Mouse (Mus musculus): ENCODE measurements at regions not wholly inside any gene's neighbourhood (a gene's known extent, or its start where the extent isn't known, plus 50 kb on each side); places are given as distances from the start of the nearest gene placed in this dataset.

DNA sequence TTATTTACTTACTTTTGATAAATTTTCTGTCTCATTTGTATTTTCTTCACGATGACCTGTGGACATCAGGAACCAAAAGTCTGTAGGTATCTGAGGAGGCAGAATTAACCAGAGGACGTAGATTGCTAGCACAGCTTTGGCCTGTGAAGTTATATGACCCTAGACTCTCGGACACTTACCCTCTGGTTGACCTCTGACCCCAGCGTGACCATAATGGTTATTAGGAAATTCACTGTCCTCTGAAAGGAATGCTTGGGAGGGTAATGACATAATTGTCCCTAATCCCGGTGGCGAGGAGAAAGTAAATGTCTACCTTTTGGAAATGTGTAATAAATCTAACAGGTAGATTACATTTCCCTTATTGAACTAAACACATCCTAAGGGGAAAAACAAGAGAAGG is 135.5 kb upstream of the Prickle1 start:
- H3K4me2 ChIP-seq (ENCODE audit: low read depth, low read length), result no peak overlapping the region
- H3K27ac ChIP-seq (replicated peaks; ENCODE audit: low read depth, low read length), result no peak overlapping the region
- no peaks in the 10 kb centered on the region for H3K27me3 ChIP-seq (ENCODE audit: control insufficient read depth, insufficient read depth, low read length)
- ATAC-seq (replicated peaks; ENCODE audit: insufficient number of reproducible peaks, low FRiP score, low TSS enrichment, low read depth) (no peak), DNase-seq (ENCODE audit: low spot score) (no peak)
- WGBS, result 29% methylated on average over 6 of the region's 6 CpGs
- H3K4me1 ChIP-seq (ENCODE audit: control insufficient read depth, insufficient read depth, low read length), result no peaks in the 10 kb centered on the region
- H3K9me3 ChIP-seq (replicated peaks; ENCODE audit: control insufficient read depth, low read length), result no peaks in the 10 kb centered on the region
- no peaks in the 10 kb centered on the region for H3K36me3 ChIP-seq (replicated peaks; ENCODE audit: control insufficient read depth, insufficient read depth, low read depth, low read length)
- no peak overlapping the region for H3K9ac ChIP-seq (replicated peaks; ENCODE audit: low read length)
- no peak overlapping the region for H3K4me3 ChIP-seq (ENCODE audit: low read depth, low read length)

DNA sequence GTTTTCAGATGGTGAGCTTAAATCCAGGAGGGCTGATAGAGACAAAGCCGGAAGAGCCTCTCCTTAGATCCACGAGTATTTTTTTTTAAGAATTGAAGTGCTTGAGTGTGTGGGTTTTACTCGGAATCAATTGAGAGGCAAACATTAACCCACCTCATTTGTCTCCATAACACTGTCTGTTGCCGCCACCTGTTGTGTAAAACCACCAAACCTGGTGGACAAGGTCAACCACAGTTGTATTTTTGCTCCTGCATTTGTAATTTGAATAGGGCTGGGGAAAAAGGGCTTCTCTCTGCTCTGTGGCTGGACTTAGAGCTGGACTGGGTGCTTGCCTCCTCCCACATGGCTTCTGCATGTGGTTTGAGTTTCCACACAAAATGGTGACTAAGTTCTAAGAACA is 119.8 kb upstream of the Prickle1 start:
- Histone ChIP-seq H3K9ac (replicated peaks; ENCODE audit: low read length) (no peak overlapping the region), H3K4me3 (ENCODE audit: low read depth, low read length) (no peak overlapping the region), H3K9me3 (replicated peaks; ENCODE audit: control insufficient read depth, low read length) (no peaks in the 10 kb centered on the region), H3K27ac (replicated peaks; ENCODE audit: low read depth, low read length) (no peak overlapping the region), H3K4me1 (ENCODE audit: control insufficient read depth, insufficient read depth, low read length) (no peaks in the 10 kb centered on the region; the same call in 1 of the 2 replicates), H3K4me2 (ENCODE audit: low read depth, low read length) (no peak overlapping the region), H3K27me3 (ENCODE audit: control insufficient read depth, insufficient read depth, low read length) (no peaks in the 10 kb centered on the region), H3K36me3 (replicated peaks; ENCODE audit: control insufficient read depth, insufficient read depth, low read depth, low read length) (no peaks in the 10 kb centered on the region)
- DNase-seq (ENCODE audit: low spot score) (no peak), ATAC-seq (replicated peaks; ENCODE audit: insufficient number of reproducible peaks, low FRiP score, low TSS enrichment, low read depth) (no peak)
- WGBS, result 84% methylated on average over 4 of the region's 4 CpGs

DNA sequence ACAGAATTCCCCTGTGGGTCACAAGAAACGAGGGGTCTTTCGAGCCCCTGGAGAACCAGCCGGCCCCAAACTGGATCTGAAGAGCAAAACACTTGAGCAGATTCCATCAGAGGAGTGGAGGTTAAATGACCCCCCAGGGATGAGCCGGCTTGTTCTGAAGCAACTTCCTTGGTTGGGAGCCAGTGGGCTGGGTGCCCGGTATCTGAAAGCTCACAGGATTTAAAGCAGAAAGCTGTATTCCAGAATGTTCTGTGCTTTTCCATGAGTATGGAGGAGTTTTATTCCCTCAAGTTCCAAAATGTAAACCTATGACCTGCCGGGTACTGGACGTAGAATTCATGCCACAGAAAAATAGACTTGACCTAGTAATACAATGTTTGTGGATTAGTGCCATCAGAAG is 117.7 kb upstream of the Prickle1 start:
- no peak overlapping the region for H3K27ac ChIP-seq (replicated peaks; ENCODE audit: low read depth, low read length)
- no peaks in the 10 kb centered on the region for H3K9me3 ChIP-seq (replicated peaks; ENCODE audit: control insufficient read depth, low read length)
- no peak for ATAC-seq (replicated peaks; ENCODE audit: insufficient number of reproducible peaks, low FRiP score, low TSS enrichment, low read depth)
- H3K27me3 ChIP-seq (ENCODE audit: control insufficient read depth, insufficient read depth, low read length), result no peaks in the 10 kb centered on the region
- no peak overlapping the region for H3K4me3 ChIP-seq (ENCODE audit: low read depth, low read length)
- no peak for DNase-seq (ENCODE audit: low spot score)
- WGBS, result 83% methylated on average over 7 of the region's 7 CpGs
- H3K4me2 ChIP-seq (ENCODE audit: low read depth, low read length), result no peak overlapping the region
- H3K9ac ChIP-seq (replicated peaks; ENCODE audit: low read length), result no peak overlapping the region
- H3K4me1 ChIP-seq (ENCODE audit: control insufficient read depth, insufficient read depth, low read length), result no peaks in the 10 kb centered on the region; the same call in 1 of the 2 replicates
- H3K36me3 ChIP-seq (replicated peaks; ENCODE audit: control insufficient read depth, insufficient read depth, low read depth, low read length), result no peaks in the 10 kb centered on the region

DNA sequence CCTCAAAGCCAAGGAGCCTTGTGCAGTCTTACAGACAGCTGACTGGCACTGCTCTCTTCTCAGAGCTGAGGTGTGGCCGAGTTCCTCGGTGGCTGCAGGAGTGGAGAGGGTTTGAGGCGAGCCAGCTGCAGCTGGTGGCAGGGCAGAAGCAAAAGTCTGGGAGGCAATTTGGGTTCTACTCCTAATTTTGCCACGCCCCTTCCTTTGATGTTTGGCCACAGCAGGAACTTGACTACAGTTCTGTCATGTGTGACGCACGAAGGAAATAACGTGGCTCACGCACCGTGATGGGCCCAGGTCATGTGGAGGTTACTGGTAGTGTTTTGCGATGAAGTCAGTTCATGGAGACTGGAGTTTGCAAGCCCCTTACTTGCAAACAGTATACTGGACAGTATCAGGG is 116.9 kb upstream of the Prickle1 start:
- no peak overlapping the region for H3K4me2 ChIP-seq (ENCODE audit: low read depth, low read length)
- H3K27ac ChIP-seq (replicated peaks; ENCODE audit: low read depth, low read length), result no peak overlapping the region
- no peak overlapping the region for H3K4me3 ChIP-seq (ENCODE audit: low read depth, low read length)
- H3K36me3 ChIP-seq (replicated peaks; ENCODE audit: control insufficient read depth, insufficient read depth, low read depth, low read length), result no peaks in the 10 kb centered on the region
- H3K4me1 ChIP-seq (ENCODE audit: control insufficient read depth, insufficient read depth, low read length), result no peaks in the 10 kb centered on the region; the same call in 1 of the 2 replicates
- ATAC-seq (replicated peaks; ENCODE audit: insufficient number of reproducible peaks, low FRiP score, low TSS enrichment, low read depth) (no peak), DNase-seq (ENCODE audit: low spot score) (no peak)
- no peak overlapping the region for H3K9ac ChIP-seq (replicated peaks; ENCODE audit: low read length)
- no peaks in the 10 kb centered on the region for H3K9me3 ChIP-seq (replicated peaks; ENCODE audit: control insufficient read depth, low read length)
- WGBS, result 70% methylated on average over 10 of the region's 10 CpGs
- H3K27me3 ChIP-seq (ENCODE audit: control insufficient read depth, insufficient read depth, low read length), result no peaks in the 10 kb centered on the region

DNA sequence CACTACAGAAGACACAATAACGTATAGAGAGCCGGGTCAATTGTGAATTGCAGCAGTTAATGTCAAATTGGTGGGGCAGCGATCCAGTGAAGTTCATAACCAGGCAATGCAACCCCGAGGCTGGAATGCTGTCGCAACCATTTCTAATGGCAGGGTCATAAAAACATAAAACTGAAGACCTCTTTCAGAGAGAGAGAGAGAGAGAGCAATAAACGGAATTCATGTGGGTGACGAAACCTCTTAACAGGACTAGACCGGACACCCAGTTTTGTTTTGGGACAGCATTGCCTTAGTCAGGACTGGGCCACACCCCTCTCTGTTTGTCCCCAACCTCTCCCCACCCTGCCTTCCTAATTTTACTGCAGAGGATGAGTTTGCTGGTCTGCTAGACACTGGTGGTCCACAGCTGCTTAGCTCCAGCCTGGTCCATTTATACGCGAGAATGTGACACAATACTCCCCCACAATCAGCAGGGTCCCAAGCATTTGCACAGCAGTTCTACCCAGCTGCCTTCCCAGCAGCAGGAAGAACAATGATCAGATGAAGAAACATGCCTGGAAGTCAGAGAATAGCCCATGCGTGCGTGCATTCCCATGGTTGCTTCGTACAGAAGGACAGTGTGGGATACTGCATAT is 115.6 kb upstream of the Prickle1 start:
- Histone ChIP-seq H3K4me3 (ENCODE audit: low read depth, low read length) (no peak overlapping the region), H3K4me2 (ENCODE audit: low read depth, low read length) (no peak overlapping the region), H3K27me3 (ENCODE audit: control insufficient read depth, insufficient read depth, low read length) (no peaks in the 10 kb centered on the region), H3K27ac (replicated peaks; ENCODE audit: low read depth, low read length) (no peak overlapping the region), H3K9me3 (replicated peaks; ENCODE audit: control insufficient read depth, low read length) (no peaks in the 10 kb centered on the region), H3K4me1 (ENCODE audit: control insufficient read depth, insufficient read depth, low read length) (no peaks in the 10 kb centered on the region; the same call in 1 of the 2 replicates), H3K9ac (replicated peaks; ENCODE audit: low read length) (no peak overlapping the region), H3K36me3 (replicated peaks; ENCODE audit: control insufficient read depth, insufficient read depth, low read depth, low read length) (no peaks in the 10 kb centered on the region)
- ATAC-seq (replicated peaks; ENCODE audit: insufficient number of reproducible peaks, low FRiP score, low TSS enrichment, low read depth) (no peak), DNase-seq (ENCODE audit: low spot score) (no peak)
- WGBS, result 88% methylated on average over 13 of the region's 13 CpGs

DNA sequence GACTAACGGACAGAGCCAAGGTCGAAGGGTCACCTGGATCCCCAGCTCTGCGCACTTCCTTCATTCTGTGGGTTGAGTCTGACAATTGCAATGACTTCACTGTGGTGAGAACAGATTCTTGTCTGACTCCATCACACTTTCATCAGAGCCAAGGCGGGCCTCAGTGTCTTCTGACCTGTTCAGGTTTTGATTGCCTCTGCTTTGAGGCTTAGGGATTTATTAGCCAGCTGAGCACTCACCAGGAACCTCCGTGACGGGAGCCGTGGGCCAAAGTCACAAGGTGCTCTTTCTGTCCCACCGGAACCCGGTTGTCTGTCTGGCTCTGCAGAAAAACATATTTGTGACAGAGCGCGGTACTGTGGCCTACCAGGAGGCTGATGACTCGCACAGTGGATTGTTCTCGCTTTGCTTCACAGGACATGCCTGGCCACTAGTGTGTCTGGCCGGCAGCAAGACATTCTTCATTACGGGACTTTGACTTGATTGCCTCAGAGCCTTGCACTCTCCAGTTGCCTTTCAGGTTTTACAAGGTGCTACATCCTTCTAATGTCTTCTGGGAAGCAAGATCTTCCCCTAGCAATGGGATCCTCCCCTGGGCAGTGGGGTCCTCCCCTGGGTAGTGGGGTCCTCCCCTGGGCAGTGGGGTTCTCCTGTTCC is 114.9 kb upstream of the Prickle1 start:
- ATAC-seq (replicated peaks; ENCODE audit: insufficient number of reproducible peaks, low FRiP score, low TSS enrichment, low read depth) (no peak), DNase-seq (ENCODE audit: low spot score) (no peak)
- no peak overlapping the region for H3K4me3 ChIP-seq (ENCODE audit: low read depth, low read length)
- no peaks in the 10 kb centered on the region for H3K36me3 ChIP-seq (replicated peaks; ENCODE audit: control insufficient read depth, insufficient read depth, low read depth, low read length)
- WGBS, result 91% methylated on average over 15 of the region's 15 CpGs
- H3K4me2 ChIP-seq (ENCODE audit: low read depth, low read length), result no peak overlapping the region
- H3K4me1 ChIP-seq (ENCODE audit: control insufficient read depth, insufficient read depth, low read length), result no peaks in the 10 kb centered on the region; the same call in 1 of the 2 replicates
- no peaks in the 10 kb centered on the region for H3K9me3 ChIP-seq (replicated peaks; ENCODE audit: control insufficient read depth, low read length)
- H3K27ac ChIP-seq (replicated peaks; ENCODE audit: low read depth, low read length), result no peak overlapping the region
- no peak overlapping the region for H3K9ac ChIP-seq (replicated peaks; ENCODE audit: low read length)
- no peaks in the 10 kb centered on the region for H3K27me3 ChIP-seq (ENCODE audit: control insufficient read depth, insufficient read depth, low read length)

DNA sequence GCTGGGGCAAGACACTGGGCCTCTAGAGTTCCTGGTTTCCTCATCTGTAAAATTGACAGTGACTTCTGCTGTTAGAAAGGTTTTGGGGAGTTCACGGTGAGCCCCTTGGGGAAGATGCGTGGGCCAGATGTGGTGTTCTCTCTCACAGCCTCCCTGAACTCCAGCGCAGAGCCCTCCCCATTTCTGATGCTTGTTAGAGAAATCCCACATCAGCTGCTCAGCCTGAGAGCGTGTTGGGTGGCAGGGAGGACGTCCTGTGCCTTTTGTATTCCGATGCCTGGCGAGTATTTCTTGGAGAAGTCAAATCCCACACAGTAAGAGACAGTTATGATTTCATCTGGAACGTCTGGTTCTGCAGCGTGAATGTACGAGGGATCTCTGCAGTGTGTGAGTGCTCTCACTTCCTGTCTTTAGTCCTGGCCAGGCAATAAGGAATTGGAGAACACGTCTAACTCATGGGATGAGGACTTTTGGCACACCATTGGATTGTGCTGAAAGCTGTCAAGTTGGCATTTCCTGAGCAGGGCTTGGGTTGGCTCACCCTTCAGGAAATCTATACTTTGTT is 110.8 kb upstream of the Prickle1 start:
- Histone ChIP-seq H3K4me2 (ENCODE audit: low read depth, low read length) (no peak overlapping the region), H3K9ac (replicated peaks; ENCODE audit: low read length) (no peak overlapping the region), H3K27me3 (ENCODE audit: control insufficient read depth, insufficient read depth, low read length) (no peaks in the 10 kb centered on the region), H3K4me3 (ENCODE audit: low read depth, low read length) (no peak overlapping the region), H3K36me3 (replicated peaks; ENCODE audit: control insufficient read depth, insufficient read depth, low read depth, low read length) (no peaks in the 10 kb centered on the region), H3K27ac (replicated peaks; ENCODE audit: low read depth, low read length) (no peak overlapping the region), H3K4me1 (ENCODE audit: control insufficient read depth, insufficient read depth, low read length) (no peaks in the 10 kb centered on the region; the same call in 1 of the 2 replicates), H3K9me3 (replicated peaks; ENCODE audit: control insufficient read depth, low read length) (no peaks in the 10 kb centered on the region)
- no peak for DNase-seq (ENCODE audit: low spot score)
- ATAC-seq (replicated peaks; ENCODE audit: insufficient number of reproducible peaks, low FRiP score, low TSS enrichment, low read depth), result no peak
- WGBS, result 64% methylated on average over 11 of the region's 11 CpGs

DNA sequence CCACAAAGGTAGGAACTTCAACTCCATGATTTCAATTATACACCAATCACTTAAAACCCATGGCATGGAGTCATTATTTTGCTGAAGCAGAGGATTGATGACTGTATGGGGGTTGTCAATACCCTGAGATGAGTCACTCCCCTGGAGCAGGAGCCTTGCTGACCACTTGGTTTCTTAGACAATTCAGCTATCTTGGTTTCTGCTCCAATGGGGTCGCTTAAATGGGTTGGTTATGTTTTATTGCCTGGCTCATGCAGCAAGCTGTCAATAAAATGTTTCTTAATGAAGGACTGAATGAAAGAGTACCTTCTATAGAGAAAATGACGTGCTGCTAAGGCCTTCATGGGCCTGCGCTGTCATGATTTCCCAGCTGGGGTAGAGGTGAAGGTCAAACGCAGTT is 110.0 kb upstream of the Prickle1 start:
- H3K9ac ChIP-seq (replicated peaks; ENCODE audit: low read length), result no peak overlapping the region
- whole genome bisulfite sequencing, result 65% methylated on average over 4 of the region's 4 CpGs
- no peak for ATAC-seq (replicated peaks; ENCODE audit: insufficient number of reproducible peaks, low FRiP score, low TSS enrichment, low read depth)

More for the DNA sequence above, 110.0 kb upstream of the Prickle1 start:
- H3K4me2 ChIP-seq (ENCODE audit: low read depth, low read length), result no peak overlapping the region
- no peak overlapping the region for H3K4me3 ChIP-seq (ENCODE audit: low read depth, low read length)
- no peaks in the 10 kb centered on the region for H3K36me3 ChIP-seq (replicated peaks; ENCODE audit: control insufficient read depth, insufficient read depth, low read depth, low read length)
- H3K27ac ChIP-seq (replicated peaks; ENCODE audit: low read depth, low read length), result no peak overlapping the region
- H3K9me3 ChIP-seq (replicated peaks; ENCODE audit: control insufficient read depth, low read length), result no peaks in the 10 kb centered on the region
- H3K4me1 ChIP-seq (ENCODE audit: control insufficient read depth, insufficient read depth, low read length), result no peaks in the 10 kb centered on the region
- no peak for DNase-seq (ENCODE audit: low spot score)
- no peaks in the 10 kb centered on the region for H3K27me3 ChIP-seq (ENCODE audit: control insufficient read depth, insufficient read depth, low read length)
